Mouse (Mus musculus) spleen, adult 18-20 months (tissue): ENCODE results near the gene Ube2s.
"Not testable (repeated sequence)": the region's sequence is repeated elsewhere in the genome, so short reads cannot be mapped to it uniquely, and the experiment has no call there.

Experiments used
- DNase-seq, 2 experiments: peaks; one replicate each; pipeline ENCODE4 v3.0.0; 2022; ENCODE audit warnings: mixed read lengths in 2 of 2

Gene Ube2s

DNA sequence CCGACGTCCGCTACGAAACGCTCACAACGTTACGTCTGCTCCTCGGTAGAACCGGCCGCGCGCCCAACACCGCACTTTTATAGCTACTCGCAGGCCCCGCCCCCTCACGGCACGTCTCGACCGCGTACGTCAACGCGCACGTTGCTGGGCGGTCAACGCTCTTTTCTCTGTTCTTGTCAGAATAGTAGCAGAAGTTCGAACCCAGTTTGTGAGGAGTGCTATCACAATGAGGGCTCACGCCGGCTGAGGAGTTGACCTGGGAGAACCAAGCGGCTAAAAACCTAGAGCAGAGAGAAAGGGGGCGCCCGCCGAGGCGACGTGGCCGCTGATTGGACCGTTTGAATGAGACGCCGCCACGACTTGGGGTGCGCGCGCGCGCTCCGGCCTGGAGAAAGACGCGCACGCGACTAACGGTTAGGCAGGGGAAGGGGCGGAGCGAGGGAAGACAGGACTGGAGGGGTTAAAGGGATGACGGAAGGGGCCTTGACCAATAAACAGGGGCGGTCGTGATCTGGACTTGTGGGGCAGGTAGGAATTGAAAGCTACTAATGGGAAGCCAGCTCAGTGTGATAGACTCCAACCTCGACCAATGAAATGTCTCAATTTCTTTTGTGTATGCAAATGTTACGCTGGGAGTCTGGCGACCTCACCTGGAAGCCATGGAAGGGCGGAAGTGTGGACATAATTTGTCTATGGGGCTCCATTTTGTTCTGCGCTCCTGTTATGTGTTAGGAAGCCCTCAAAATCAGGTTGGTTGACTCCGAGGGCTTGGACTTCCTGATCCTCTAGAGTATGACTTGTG lies at the start of gene Ube2s:
TSS of gene Ube2s (minus strand) at position 288 of the 802 bp plus-strand sequence.
- peak; percentile 97 to 98 for DNase-seq

DNA sequence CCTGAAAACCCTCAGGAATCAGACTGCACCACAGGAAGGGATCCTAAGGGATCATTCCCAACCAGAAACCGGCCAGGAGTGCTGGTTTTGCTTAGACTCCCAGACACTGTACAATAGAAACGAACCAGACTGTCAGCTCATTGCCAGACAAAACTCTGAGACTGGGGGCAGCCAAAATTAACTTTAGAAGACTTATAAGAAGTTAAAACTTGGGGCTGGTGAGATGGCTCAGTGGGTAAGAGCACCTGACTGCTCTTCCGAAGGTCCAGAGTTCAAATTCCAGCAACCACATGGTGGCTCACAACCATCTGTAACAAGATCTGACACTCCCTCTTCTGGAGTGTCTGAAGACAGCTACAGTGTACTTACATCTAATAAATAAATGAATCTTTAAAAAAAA lies 48.5 kb upstream of the Ube2s start:
- not testable (repeated sequence) for DNase-seq

DNA sequence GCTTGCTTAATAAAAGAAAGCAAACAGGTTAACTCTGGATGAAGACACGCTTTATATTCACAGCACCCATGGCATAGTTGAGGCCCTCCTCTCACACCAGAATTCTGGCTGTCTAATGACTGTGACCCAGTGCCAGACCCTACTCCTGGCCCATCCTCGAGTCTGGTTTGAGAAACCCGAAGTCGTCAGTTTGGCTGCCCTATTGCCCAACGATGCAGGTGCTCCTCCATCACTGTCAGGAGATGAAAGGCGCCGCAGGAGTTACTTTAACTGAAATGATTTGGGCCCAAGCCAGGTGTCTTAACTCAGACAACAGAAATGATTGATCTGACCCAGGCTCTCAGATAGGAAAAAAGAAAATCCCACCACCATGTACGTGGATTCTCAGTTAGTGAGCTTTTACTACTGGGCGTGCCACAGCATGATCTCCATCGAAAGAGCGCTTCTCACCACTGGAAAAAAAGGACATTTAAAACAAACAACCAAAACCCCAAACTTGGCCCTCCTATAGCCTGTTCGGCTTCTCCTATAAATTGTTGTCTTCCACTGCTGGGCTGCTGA lies 47.1 kb upstream of the Ube2s start:
- no peak for DNase-seq

DNA sequence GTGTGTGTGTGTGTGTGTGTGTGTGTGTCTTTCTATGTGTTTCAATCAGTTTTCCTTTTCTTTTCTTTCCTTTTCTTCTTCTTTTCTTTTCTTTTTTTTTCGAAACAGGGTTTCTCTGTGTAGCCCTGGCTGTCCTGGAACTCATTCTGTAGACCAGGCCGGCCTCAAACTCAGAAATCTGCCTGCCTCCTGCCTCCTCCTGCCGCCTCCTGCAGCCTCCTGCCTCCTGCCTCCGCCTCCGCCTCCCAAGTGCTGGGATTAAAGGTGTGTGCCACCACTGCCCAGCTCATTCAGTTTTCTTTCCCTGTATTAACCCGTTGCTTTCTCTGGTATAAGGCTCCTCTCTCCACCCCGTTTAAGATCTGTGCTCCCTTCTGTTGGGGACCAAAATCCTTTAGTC lies 44.9 kb upstream of the Ube2s start:
- no peak for DNase-seq

DNA sequence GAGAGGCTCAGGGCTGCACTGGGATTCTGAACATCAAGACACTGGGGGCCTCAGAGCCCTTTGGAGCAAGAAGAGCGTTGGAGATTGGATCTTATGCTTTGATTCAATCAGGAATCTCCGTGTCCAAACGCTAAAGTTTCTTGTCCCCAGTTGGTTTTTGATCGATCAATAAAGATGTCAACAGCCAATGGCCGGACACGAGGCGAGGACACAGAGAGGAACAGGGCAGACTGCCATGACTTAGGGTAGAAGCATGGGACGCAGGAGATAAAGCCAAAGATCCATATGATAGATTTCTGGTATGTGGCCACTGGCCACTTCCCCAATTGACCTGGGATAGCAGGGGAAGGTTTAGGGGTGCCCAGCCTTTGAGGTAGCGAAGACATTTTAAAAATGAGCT lies 44.1 kb upstream of the Ube2s start:
- no peak for DNase-seq

DNA sequence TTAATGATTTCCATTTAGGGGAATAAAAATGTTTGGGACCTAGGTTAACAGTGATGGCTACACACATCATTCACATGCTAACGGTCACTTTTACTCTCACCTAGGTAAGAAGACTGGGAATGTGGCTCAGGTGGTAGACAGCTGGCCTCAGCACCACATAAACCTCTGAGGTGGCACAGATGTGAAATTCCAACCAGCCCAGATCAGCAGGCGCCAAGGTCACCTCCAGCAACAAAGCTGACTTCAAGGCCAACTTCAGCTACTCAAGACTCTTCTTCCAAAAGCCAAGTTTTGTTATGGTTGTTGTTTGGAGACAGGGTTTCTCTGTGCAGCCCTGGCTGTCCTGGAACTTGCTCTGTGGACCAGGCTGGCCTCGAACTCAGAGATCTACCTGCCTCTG lies 41.2 kb upstream of the Ube2s start:
- DNase-seq = no peak

DNA sequence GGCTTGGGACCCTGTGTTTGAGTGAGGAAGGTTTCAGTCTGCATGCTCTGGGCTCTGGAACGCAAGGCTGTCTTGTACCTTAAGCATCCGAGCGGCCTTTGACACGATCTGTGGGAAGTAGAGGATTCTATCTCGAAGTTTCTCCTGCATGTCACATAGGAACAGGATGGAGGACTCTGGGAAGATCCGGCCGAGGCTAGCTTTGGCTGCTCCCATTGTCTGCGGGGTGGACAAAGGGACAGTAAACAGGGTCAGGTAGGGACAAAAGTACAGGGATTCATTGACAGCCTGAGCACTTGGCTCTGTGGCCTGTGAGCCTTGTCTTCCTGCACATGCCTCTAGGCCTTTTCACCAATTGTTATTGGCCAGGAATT lies 38.9 kb upstream of the Ube2s start:
- no peak for DNase-seq

DNA sequence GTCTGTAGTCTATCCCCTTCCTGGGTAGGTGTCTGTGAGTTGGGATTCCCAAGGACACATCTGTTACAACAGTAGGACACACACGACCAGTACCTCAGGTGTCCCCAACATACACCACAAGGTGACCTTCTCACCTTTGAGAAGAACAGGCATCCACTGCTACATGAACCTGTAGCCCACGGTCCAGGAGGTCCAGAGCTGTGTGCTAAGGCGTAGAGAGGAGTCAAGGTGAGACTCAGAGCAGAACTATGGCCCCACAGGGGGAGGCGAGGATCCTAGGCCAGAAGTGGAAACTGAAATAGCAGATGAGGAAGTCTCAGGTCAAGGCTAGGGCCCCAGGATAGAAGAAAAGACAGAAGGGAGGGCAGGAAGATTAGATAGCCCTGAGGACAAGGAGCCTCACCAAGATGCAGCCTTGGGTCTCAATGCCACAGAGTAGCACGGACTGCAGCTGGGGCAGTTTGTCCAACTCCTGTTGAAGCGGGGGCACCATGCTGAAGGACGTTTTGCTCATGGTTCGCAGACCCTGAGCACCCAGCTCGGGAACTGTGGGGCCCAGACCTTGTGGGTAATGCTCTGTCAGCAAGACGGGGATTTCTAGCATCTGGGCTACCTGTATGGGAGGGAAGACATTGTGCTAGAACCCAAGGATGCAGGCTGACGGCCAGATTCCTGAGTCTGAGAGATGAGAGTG lies 38.4 kb upstream of the Ube2s start:
- DNase-seq = no peak

DNA sequence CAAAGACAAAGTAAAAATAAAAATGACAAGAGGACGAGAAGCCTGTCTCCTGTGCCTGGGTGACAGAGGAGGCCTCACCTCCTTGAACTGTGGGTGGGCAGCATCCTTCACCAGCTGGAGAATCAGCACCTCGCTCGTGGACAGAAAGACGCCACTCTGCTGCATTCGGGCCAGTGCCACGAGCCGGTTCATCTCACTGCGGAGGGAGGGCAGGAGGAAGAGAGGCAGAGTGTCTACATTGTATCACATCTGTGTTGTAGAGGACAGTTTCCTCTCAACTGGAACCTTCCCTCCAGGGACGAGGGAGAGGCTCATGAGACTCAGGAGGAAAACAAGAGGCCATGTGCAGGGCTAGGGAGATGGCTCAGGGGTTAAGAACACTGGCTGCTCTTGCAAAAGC lies 37.0 kb upstream of the Ube2s start:
- DNase-seq = no peak

DNA sequence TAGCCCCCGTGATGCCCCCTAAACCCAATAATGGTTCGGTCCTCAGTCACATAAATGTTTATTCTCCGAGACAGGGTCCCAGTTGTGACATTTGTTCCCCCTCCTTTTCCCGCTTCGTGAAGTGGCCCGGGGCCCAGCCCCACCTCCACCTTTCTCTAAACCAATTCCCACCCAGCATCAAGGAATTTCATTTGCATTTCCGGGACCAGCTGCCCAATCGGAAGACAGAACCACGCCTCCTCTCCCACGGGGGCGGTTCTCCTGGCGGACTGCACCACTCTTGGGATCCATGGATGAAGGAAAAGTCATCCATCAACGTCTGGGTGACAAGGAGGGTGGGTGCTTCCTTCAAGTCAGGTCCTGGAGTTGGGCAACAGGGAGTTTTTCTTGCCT lies 32.5 kb upstream of the Ube2s start:
- no peak for DNase-seq

DNA sequence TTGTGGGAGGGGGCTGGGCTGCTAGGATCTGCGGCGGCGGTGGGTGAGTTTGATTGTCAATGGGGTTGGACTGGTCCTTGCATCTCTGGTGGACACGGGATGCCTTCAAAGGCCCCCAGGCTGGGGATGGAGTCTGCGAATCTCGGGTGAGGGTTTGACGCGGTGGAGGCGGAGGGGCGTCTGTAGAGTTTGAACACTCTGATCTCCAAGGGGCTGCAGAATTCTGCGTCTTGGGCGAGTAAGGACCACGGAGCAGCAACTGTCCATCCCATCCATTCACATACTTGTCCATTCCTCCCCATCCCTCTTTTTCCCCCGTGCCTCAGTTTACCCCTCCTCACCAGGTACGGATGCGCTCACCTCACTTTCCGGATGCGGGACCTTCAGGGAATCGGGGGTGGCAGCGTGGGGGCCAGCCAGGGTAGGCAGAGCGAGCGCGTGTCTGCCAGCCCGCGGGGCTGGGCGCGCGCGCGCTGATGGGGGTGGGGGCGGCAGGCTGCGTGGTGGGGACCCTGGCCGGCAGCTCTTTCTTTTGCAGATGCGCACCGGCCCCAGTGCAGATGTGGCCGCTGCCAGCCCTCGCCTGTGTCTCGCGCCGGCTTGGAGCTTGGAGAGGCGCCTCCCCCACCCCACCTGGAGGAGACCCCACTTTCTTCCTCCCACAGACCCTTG lies 32.0 kb upstream of the Ube2s start, which contains the start of gene Shisa7:
TSS of gene Shisa7 (minus strand) at position 452 of the 672 bp plus-strand sequence.
- DNase-seq = no peak

DNA sequence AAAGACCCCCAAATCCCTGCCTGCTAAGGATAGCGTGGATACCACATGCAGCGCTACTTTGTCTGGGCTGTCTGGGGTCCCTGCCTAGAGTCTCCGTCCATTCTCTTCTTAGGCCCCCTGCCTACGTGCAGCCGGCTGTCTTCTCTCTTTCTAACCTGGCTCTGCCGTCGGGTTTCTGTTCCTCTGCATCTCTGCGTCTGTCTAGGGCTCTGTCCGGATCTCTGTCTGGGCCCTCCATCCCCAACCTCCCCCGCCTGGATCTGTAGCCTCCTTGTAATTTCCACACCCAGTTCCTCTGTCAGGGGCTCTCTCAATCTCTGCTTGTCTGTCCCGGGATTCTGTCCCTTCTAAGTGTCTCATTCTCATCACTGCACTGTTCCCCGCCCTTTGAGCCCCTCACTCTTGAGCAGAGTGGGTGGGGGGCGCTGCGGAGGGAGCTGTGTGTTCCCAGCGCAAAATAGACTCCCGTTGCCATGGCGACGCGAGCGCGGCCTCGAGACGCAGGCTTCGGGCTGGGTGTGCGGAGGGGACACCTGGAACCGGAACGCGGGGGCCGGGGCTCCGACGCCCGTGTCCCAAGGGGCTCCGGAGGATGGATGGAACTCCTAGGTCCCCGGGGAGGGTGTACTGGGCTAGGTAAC lies 31.3 kb upstream of the Ube2s start:
- no peak for DNase-seq

DNA sequence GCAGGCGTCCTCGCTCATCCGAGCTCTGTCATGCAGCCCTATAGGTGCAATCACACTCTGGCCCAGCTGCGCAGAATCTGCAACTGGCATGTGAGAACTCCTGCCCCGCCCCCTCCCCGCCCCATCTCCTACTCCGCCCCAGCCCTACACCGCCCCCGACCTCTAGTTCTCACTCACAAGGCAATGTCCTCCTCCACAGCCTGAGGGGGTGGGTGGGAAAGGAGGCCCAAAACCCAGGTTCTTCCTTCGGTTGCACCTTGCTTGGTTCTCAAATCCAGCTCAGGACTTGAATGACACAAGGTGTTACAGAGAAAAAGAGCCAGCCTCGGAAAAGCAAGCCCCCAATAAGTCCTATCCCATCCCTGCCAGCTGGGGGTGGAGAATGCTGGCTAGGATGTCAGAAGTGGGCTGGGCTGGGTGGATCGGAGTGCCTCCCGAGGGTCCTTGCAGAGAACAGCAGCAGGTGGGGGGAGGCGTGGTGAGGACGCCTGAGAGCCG lies 30.3 kb upstream of the Ube2s start:
- no peak for DNase-seq

DNA sequence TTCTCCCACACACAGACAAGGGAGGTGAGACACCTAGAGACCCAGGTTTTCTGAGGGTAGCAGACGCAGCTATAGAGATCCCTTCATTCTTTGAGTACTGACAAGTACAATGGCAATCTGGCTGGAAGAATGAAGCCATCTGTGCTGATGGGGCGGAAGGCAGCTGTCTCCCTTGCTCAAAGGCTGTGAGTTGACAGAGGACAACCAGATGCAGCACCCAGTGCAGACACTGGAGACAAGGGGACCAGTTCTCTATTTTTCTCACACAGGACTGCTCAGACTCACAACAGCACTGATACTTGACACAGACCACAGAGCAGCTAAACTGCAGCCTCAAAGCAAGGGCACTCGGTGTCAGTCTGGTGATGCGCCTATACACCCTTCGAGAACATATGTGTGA lies 29.7 kb upstream of the Ube2s start:
- DNase-seq = no peak

DNA sequence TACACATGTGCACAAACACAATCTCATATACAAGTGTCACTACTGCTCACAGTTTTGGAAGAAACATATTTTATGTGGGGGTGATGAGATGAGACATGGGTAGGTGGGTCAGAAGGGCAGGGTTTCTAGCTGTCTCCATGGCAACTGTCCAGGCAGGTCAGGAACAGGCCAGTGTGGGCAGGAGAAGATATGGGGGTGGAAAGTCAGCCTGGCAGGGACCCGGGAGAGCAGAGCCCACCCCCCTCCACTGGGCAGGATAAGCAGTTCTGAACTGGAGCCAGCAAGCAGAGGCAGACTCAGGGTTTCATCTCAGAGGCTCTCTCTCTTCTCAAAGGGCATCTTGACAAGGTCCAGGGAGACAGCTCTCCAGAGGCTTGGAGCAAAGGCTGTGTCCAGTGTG lies 25.2 kb upstream of the Ube2s start:
- no peak for DNase-seq

DNA sequence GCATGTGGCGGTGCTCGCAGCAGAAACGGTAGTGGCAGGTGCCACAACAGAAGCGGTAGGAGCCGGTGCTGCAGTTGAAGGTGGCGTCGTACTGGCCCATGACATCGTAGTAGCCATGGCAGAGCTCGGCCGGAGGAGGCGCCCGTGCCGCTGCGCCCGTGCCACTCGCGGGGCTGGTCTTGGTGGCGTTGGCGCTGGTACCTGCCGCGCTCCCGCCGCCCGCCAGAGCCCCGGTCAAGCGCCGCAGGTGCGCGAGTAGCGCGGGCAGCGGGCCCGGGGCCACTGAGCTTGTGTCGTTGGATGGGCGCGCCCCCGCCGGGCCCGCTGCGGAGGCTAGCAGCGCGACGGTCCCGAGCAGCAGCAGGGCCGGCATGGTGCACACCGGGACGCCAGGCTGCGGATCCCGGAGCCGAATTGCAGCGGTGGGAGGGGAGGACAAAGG lies 24.0 kb upstream of the Ube2s start:
- peak; percentile 58 to 67 for DNase-seq

DNA sequence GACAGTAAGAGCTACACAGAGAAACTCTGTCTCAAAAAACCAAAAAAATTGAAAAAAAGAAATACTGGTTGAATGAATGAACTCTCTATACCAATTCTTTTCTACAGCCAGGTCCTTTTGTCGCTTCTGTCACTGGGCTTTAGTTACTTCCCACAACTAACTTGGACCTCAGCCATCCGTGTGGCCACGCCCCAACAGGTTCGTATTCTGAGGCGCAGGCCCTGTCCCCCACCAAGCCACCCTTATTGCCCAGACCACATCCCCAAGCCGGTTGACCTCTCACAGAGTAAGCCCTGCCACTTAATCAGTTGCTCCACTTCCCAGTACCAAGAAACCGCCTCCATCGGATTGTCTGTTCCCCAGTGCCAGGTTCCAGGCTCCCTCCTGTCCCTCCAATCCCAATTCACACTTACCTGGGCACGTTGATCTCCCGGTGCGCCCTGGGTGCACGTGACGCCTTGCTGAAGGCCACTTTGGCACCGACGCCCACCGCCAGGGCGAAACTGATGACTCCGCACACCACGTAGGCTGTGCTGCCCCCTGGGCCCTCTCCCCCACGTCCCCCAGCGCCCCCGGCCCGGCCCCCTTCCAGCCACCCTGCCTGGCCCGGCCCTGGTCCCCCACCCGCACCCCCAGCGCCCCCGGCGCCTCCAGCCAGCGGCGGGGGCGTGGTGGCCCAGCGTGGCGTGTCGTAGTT lies 23.4 kb upstream of the Ube2s start:
- DNase-seq = peak in 1 of 2 experiments; percentile 26

DNA sequence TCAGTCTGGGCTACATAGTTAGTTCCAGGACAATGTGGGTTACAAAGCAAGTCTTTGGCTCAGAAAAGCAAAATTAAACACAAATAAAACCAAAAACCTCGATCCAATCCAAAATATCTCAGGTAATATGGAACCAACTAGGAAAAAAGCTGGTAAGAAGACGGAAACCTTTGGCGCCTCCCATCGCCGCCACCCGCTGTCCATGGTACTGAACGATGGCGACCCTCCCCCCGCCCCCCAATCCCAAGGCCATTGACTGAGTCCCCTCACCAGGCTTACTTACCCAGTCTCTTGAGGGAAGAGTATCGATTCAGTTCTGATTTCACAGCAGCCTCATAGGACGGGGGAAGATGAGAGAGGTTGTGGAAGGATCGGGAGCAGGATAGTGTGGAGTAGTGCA lies 18.1 kb upstream of the Ube2s start:
- no peak for DNase-seq

DNA sequence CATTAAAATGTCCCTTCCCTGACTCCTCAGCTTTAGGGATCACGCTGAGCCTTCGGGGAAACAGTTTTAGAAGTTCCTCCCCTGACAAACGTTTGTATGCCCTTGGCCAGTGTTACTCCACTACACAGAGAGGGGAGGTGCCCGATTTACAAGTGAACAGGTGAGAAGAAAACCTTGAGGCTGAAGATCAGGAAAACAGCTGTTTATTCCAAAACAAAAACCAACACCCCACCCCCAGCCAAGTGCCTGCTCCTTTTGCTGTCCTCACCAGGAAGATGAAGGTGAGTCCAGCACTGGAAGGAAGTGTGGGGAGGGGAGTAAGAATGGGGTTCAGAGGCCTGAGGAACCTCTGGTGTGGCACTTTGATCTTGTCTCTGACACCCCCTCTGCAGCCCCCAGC lies 13.0 kb upstream of the Ube2s start:
- no peak for DNase-seq

DNA sequence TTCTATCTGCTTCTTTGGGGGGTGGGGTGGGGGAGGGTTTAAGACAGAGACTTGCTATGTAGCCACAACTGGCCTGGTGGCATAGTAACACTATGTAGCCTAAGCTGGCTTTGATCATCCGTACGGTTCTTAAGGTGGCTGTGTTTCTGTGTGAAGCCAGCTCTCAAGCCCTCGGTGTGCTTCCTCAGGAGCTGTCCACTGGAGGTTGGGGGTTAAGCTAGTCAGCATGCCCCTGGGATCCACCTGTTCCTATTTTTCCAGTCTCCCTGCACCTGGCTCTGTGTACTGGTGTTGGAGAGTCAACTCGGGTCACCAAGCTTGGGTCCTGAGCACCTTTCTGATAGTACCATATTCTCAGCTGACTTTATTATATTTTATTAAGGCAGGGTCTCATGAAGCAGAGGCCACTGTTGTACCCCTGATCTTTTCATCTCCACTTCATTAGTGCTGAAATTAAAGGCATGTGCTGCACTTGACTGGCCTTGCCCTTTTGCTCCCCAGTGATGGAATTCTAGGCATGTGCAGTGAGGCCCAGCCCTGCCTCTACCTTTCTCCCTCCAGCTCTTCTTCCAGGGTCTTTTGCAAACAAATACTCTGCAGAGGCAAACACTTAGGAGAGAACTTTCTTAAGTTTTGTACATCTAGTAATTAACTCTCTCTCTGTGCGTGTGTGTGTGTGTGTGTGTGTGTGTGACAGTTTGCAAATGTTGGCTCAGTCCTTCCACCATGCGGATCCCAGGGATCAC lies 9.9 kb upstream of the Ube2s start:
- no peak for DNase-seq

DNA sequence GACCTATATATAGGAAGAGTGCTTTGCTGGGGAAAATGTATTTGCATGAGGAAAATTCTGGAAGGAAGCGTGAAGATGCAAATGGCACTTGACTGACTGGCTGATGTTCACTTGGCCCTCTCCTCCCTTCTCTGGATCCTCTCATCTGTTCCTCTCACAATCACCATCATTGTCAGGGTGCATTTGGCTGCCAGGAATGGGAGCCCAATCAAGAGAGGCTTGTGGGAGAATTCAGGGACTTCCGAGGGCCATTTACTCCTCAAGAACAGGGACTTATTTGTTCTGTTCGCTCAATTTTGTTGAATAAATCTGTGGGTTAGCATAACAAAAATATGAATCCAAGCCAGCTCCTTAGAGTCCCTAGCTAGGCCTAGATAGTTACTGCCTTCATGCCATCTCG lies 9.3 kb upstream of the Ube2s start:
- no peak for DNase-seq
